Mouse (Mus musculus): ENCODE measurements around the gene Rab40b. TPM values are rescaled to one million over a fixed set of nuclear protein-coding genes. Genes with fewer than 3 reads are reported as not detected.

Gene Rab40b
- polyA plus RNA-seq, 1 experiment from 2014 or later = 9.6 TPM

- Histone ChIP-seq H3K27ac (ENCODE audit: low read length) (no peak overlapping the region), H3K4me2 (ENCODE audit: low read length) (no peak overlapping the region), H3K4me3 (replicated peaks; ENCODE audit: low read length) (no peak overlapping the region), H3K4me1 (replicated peaks; ENCODE audit: control insufficient read depth, insufficient read depth, low read length) (peaks cover 11% of the 10 kb centered on the region), H3K9ac (replicated peaks; ENCODE audit: low read depth, low read length) (no peak overlapping the region), H3K27me3 (replicated peaks; ENCODE audit: control insufficient read depth, insufficient read depth, low read length) (no peaks in the 10 kb centered on the region), H3K9me3 (ENCODE audit: control insufficient read depth, low read length) (no peaks in the 10 kb centered on the region), H3K36me3 (ENCODE audit: control insufficient read depth, insufficient read depth) (no peaks in the 10 kb centered on the region)
- 83% methylated on average over 5 of the region's 5 CpGs for WGBS
- ATAC-seq = no peak
These were observed 29.9 kb upstream of the Rab40b start for GRCm38 (mm10) chr11:121417971-121418370.

GRCm38 (mm10) chr11:121415351-121415750, 27.3 kb upstream of the Rab40b start:
- WGBS = 72% methylated on average over 5 of the region's 5 CpGs
- H3K9me3 ChIP-seq (ENCODE audit: control insufficient read depth, low read length) = no peaks in the 10 kb centered on the region
- H3K36me3 ChIP-seq (ENCODE audit: control insufficient read depth, insufficient read depth) = no peaks in the 10 kb centered on the region
- H3K4me1 ChIP-seq (replicated peaks; ENCODE audit: control insufficient read depth, insufficient read depth, low read length) = no peaks in the 10 kb centered on the region
- no peak overlapping the region for H3K27ac ChIP-seq (ENCODE audit: low read length)
- H3K27me3 ChIP-seq (replicated peaks; ENCODE audit: control insufficient read depth, insufficient read depth, low read length) = no peaks in the 10 kb centered on the region
- no peak overlapping the region for H3K9ac ChIP-seq (replicated peaks; ENCODE audit: low read depth, low read length)
- H3K4me2 ChIP-seq (ENCODE audit: low read length) = no peak overlapping the region
- no peak overlapping the region for H3K4me3 ChIP-seq (replicated peaks; ENCODE audit: low read length)
- no peak for ATAC-seq

- H3K4me3 ChIP-seq (replicated peaks; ENCODE audit: low read length) = no peak overlapping the region
- no peak overlapping the region for H3K9ac ChIP-seq (replicated peaks; ENCODE audit: low read depth, low read length)
- no peak for ATAC-seq
- no peaks in the 10 kb centered on the region for H3K27me3 ChIP-seq (replicated peaks; ENCODE audit: control insufficient read depth, insufficient read depth, low read length)
- no peak overlapping the region for H3K27ac ChIP-seq (ENCODE audit: low read length)
- 91% methylated on average over 5 of the region's 5 CpGs for WGBS
- H3K36me3 ChIP-seq (ENCODE audit: control insufficient read depth, insufficient read depth) = no peaks in the 10 kb centered on the region
- no peaks in the 10 kb centered on the region for H3K9me3 ChIP-seq (ENCODE audit: control insufficient read depth, low read length)
- H3K4me2 ChIP-seq (ENCODE audit: low read length) = no peak overlapping the region
- no peaks in the 10 kb centered on the region for H3K4me1 ChIP-seq (replicated peaks; ENCODE audit: control insufficient read depth, insufficient read depth, low read length)
These were observed 26.7 kb upstream of the Rab40b start for GRCm38 (mm10) chr11:121414762-121415161.

GRCm38 (mm10) chr11:121407366-121408155, 19.5 kb upstream of the Rab40b start:
- H3K27me3 ChIP-seq (replicated peaks; ENCODE audit: control insufficient read depth, insufficient read depth, low read length) = no peaks in the 10 kb centered on the region
- no peak overlapping the region for H3K9ac ChIP-seq (replicated peaks; ENCODE audit: low read depth, low read length)
- no peak overlapping the region for H3K4me2 ChIP-seq (ENCODE audit: low read length)
- H3K36me3 ChIP-seq (ENCODE audit: control insufficient read depth, insufficient read depth) = no peaks in the 10 kb centered on the region
- H3K9me3 ChIP-seq (ENCODE audit: control insufficient read depth, low read length) = no peaks in the 10 kb centered on the region
- WGBS = 81% methylated on average over 3 of the region's 3 CpGs
- ATAC-seq = no peak
- no peak overlapping the region for H3K27ac ChIP-seq (ENCODE audit: low read length)
- H3K4me3 ChIP-seq (replicated peaks; ENCODE audit: low read length) = no peak overlapping the region
- no peaks in the 10 kb centered on the region for H3K4me1 ChIP-seq (replicated peaks; ENCODE audit: control insufficient read depth, insufficient read depth, low read length)

GRCm38 (mm10) chr11:121392405-121392804, 4.4 kb upstream of the Rab40b start:
- Histone ChIP-seq H3K27ac (ENCODE audit: low read length) (no peak overlapping the region), H3K9ac (replicated peaks; ENCODE audit: low read depth, low read length) (no peak overlapping the region), H3K9me3 (ENCODE audit: control insufficient read depth, low read length) (no peaks in the 10 kb centered on the region), H3K4me2 (ENCODE audit: low read length) (no peak overlapping the region), H3K36me3 (ENCODE audit: control insufficient read depth, insufficient read depth) (no peaks in the 10 kb centered on the region), H3K27me3 (replicated peaks; ENCODE audit: control insufficient read depth, insufficient read depth, low read length) (no peaks in the 10 kb centered on the region; the same call in 1 of the 2 replicates), H3K4me1 (replicated peaks; ENCODE audit: control insufficient read depth, insufficient read depth, low read length) (peaks cover 9% of the 10 kb centered on the region), H3K4me3 (replicated peaks; ENCODE audit: low read length) (no peak overlapping the region)
- ATAC-seq = no peak
- WGBS = 89% methylated on average over 3 of the region's 3 CpGs

- Histone ChIP-seq H3K4me2 (ENCODE audit: low read length) (no peak overlapping the region), H3K4me3 (replicated peaks; ENCODE audit: low read length) (no peak overlapping the region), H3K27ac (ENCODE audit: low read length) (no peak overlapping the region), H3K4me1 (replicated peaks; ENCODE audit: control insufficient read depth, insufficient read depth, low read length) (peaks cover 11% of the 10 kb centered on the region), H3K36me3 (ENCODE audit: control insufficient read depth, insufficient read depth) (no peaks in the 10 kb centered on the region), H3K27me3 (replicated peaks; ENCODE audit: control insufficient read depth, insufficient read depth, low read length) (peaks cover 4% of the 10 kb centered on the region), H3K9me3 (ENCODE audit: control insufficient read depth, low read length) (no peaks in the 10 kb centered on the region), H3K9ac (replicated peaks; ENCODE audit: low read depth, low read length) (no peak overlapping the region)
- 64% methylated on average over 3 of the region's 3 CpGs for WGBS
- ATAC-seq = no peak
These were observed 2.7 kb upstream of the Rab40b start for GRCm38 (mm10) chr11:121390793-121391192.

- 4% methylated on average over 6 of the region's 6 CpGs for WGBS
- no peak for ATAC-seq
- Histone ChIP-seq H3K4me1 (replicated peaks; ENCODE audit: control insufficient read depth, insufficient read depth, low read length) (peaks cover 11% of the 10 kb centered on the region), H3K27me3 (replicated peaks; ENCODE audit: control insufficient read depth, insufficient read depth, low read length) (peaks cover 4% of the 10 kb centered on the region), H3K4me2 (ENCODE audit: low read length) (peak overlapping the region; percentile 91), H3K9me3 (ENCODE audit: control insufficient read depth, low read length) (no peaks in the 10 kb centered on the region), H3K4me3 (replicated peaks; ENCODE audit: low read length) (peak overlapping the region; percentile 76), H3K27ac (ENCODE audit: low read length) (no peak overlapping the region), H3K9ac (replicated peaks; ENCODE audit: low read depth, low read length) (no peak overlapping the region), H3K36me3 (ENCODE audit: control insufficient read depth, insufficient read depth) (no peaks in the 10 kb centered on the region)
These were observed 499 bp upstream of the Rab40b start for GRCm38 (mm10) chr11:121388554-121388945.

GRCm38 (mm10) chr11:121380294-121380693, 7.8 kb downstream of the Rab40b start:
- H3K4me1 ChIP-seq (replicated peaks; ENCODE audit: control insufficient read depth, insufficient read depth, low read length) = no peaks in the 10 kb centered on the region
- no peak overlapping the region for H3K4me3 ChIP-seq (replicated peaks; ENCODE audit: low read length)
- no peak for ATAC-seq
- 42% methylated on average over 6 of the region's 6 CpGs for WGBS
- no peaks in the 10 kb centered on the region for H3K27me3 ChIP-seq (replicated peaks; ENCODE audit: control insufficient read depth, insufficient read depth, low read length)
- H3K4me2 ChIP-seq (ENCODE audit: low read length) = no peak overlapping the region
- no peaks in the 10 kb centered on the region for H3K36me3 ChIP-seq (ENCODE audit: control insufficient read depth, insufficient read depth)
- H3K27ac ChIP-seq (ENCODE audit: low read length) = no peak overlapping the region
- H3K9me3 ChIP-seq (ENCODE audit: control insufficient read depth, low read length) = 0 out of 2 replicates have a peak, but pooled peaks cover 3% of the 10 kb centered on the region
- no peak overlapping the region for H3K9ac ChIP-seq (replicated peaks; ENCODE audit: low read depth, low read length)

GRCm38 (mm10) chr11:121378644-121379043, 9.4 kb downstream of the Rab40b start:
- no peak overlapping the region for H3K9ac ChIP-seq (replicated peaks; ENCODE audit: low read depth, low read length)
- no peak overlapping the region for H3K4me2 ChIP-seq (ENCODE audit: low read length)
- no peaks in the 10 kb centered on the region for H3K4me1 ChIP-seq (replicated peaks; ENCODE audit: control insufficient read depth, insufficient read depth, low read length)
- H3K27me3 ChIP-seq (replicated peaks; ENCODE audit: control insufficient read depth, insufficient read depth, low read length) = no peaks in the 10 kb centered on the region
- no peaks in the 10 kb centered on the region for H3K36me3 ChIP-seq (ENCODE audit: control insufficient read depth, insufficient read depth)
- no peak overlapping the region for H3K4me3 ChIP-seq (replicated peaks; ENCODE audit: low read length)
- H3K27ac ChIP-seq (ENCODE audit: low read length) = no peak overlapping the region
- no peak for ATAC-seq
- 0 out of 2 replicates have a peak, but pooled peaks cover 3% of the 10 kb centered on the region for H3K9me3 ChIP-seq (ENCODE audit: control insufficient read depth, low read length)

All from forebrain, embryonic 16.5 days (tissue).